Mouse (Mus musculus) thymus, postnatal 10 days (tissue): ENCODE measurements at regions not wholly inside any gene's neighbourhood (a gene's known extent, or its start where the extent isn't known, plus 50 kb on each side); places are given as distances from the start of the nearest gene placed in this dataset.

Source experiments
- DNase-seq, 2 experiments: peaks; one replicate each; pipeline ENCODE4 v3.0.0; 2021; ENCODE audit warnings: low spot score in 2 of 2

DNA sequence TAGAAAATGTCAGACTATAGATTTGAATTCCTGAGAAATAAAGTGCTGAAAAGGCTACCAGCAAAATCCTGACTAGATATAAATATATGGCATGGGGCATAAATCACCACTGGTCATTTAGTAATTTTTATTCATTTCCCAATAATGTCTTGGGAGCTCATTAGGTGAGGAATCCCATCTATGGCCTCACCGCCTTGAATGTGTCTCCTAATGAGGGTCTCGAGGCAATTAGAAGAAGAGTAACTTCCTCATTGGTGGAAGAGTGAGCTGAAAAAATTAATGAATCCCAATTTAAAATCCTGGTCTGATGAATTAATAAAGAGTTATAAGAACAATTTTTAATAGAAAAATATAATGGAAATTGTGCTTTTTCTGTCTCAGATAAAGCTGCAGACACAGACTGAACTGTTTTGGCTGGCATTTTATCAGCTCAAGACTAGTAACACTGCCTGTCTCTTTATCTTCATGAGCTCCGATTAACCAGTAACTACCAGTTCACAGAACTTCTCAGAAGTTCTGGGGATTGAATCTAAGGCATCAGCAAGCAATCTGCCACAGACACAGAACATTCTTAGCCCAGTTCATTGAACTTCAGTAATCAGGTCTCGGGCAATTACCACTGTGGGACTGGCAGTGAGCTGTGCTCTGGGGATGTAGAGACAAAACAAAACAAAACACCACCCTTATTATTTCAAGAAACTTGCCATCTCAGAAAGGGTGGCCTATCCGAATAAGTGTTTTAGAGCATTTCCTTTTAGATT is 170.7 kb downstream of the Plpp3 start:
- no peak for DNase-seq

DNA sequence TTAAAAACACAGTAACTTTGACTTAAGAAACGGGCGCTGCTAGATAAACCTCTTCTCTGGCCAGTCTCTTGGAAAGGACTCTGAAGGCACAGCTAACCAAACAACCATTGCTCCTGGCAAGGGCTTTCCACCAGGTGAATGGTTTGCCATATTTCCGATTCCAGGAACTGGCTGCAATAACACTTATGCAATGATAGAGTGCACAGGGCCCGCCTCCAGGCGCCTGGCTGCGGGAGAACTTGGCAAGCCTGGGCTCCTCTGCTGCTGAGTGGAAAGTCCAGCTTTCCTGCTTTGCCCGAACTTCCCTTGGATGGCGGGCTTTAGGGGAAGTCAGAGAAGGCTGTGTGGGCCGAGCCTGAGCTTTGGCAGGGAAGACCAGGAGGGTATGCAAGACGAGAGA is 171.6 kb downstream of the Plpp3 start:
- no peak for DNase-seq

DNA sequence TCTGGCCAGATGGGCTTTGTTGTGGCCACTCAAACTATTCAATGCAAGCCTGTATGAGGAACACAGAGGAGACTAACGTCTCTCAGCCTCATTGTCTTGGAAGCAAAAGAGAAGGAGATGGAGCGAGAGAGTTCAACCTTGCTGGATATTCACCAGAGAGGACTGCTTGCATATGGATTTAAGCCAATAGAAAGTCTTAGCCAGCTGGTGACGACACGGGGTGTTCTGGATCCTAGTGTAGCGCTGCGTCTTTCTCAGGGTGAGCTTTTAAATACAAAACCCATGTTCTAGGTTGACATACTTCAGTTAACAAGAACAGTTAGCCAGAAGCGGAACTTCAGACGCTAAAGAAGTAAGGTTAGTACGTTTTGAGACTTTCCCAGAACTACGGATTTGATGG is 174.9 kb downstream of the Plpp3 start:
- no peak for DNase-seq

GRCm38 (mm10) chr4:105335872-105336271 is 178.7 kb downstream of the Plpp3 start:
- no peak for DNase-seq

DNA sequence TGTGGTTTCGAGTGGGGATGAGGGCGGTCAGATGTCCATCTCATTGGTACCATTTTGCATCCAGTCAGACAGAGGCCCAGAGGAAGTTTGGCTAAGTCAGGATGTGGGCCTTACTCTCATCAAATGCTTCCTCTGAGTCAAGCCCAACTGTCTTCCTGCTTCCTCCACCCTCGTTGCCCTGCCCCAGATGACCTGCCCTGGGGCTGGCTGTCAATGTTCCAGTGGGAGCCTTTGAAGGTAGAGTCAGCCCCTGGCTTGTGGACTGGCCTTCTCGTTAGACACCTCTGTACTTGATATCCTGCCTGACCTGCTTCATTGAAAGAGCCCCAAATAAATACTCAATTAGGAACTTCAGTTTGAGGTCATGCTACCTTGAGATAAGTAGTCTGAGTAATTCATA is 179.4 kb downstream of the Plpp3 start:
- no peak for DNase-seq

GRCm38 (mm10) chr4:105338131-105338530 is 181.0 kb downstream of the Plpp3 start:
- DNase-seq = no peak

DNA sequence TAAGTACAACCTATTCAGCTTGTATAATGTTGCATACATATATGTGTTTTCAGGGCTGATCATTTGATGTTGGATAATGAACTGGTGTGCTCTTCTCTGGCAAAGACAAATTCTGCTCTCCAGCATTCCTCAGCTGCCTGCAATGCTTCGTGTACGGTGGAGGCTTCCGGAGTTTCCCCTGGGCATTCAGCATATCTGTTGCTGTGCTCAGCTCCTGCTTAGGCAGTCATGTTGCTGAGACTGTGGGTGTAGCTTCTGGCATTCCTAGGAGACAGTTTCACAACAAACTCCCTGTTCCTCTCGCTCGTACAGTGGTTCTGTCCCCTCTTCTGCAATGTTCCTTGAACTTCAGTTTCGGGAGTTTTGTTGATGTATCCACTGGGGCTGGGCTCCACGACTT is 181.7 kb downstream of the Plpp3 start:
- no peak for DNase-seq

DNA sequence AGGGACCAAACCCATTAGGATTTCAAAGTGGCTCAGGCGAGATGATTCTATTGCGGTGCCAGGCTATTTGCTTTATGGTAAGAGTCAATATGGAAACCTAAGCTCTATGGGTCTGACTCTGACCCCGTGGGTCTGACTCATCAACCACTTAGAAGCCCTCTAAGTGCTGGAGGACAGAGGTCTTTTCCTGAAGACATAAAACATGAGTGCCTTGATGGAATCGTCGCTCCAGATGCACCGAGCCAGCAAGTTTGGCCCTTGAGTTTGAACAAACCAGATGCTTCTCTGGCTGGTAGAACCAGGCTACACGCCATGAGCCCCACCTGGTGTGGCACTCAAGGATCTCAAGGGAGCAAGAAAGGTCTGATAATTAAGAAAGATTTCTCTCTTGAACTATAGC is 184.1 kb downstream of the Plpp3 start:
- DNase-seq = no peak

- DNase-seq = no peak
Measured at GRCm38 (mm10) chr4:105346846-105347245, 189.7 kb downstream of the Plpp3 start.

- DNase-seq = no peak
Measured at GRCm38 (mm10) chr4:105347911-105348310, 190.8 kb downstream of the Plpp3 start.

DNA sequence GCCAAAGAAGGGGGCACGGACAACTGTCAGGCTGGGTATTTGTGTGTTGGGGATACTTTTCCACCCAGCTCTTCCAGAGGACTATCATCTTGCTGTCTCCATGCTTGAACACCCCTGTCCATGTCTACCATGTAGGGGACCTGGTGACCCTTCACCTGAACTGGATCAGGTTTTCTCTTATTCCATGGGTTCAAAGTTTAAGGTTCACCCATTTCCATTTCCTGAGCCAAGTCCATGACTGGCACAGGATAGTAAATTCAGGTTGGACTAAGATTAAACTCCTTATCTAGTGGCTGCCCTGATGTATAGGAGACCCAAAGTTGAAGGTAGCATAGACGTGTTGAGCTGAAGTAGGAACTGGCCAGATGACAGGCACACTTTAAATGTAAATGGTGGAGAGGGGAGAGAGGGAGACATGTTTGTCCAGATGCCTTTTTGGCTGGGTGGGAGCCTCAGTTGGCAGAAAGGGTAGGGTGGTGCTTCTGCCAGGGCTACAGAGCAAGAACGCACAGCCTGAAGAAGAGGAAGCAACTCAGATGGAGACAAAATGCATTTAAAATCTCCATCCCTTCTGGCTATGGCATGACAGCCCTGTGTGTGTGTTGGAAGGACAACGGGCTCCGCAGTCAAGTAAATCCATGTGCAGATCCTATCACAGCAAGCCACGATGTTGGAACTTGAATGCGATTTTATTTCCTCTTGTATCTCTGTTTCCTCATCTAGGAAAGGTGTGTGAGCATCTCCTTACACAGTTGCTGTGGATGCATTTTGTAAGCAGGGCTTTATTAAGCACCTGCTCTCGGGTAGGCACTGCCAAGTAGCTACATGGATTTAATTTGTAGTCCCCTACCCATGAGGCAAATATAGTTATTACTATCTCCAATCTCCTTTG is 192.4 kb downstream of the Plpp3 start:
- DNase-seq = no peak

GRCm38 (mm10) chr4:105352342-105352741 is 195.2 kb downstream of the Plpp3 start:
- DNase-seq = no peak

GRCm38 (mm10) chr4:105352953-105353352 is 195.8 kb downstream of the Plpp3 start:
- DNase-seq = no peak

GRCm38 (mm10) chr4:105354097-105354496 is 196.9 kb downstream of the Plpp3 start:
- DNase-seq = no peak

- DNase-seq = no peak
Measured at GRCm38 (mm10) chr4:105356616-105357015, 199.5 kb downstream of the Plpp3 start.

DNA sequence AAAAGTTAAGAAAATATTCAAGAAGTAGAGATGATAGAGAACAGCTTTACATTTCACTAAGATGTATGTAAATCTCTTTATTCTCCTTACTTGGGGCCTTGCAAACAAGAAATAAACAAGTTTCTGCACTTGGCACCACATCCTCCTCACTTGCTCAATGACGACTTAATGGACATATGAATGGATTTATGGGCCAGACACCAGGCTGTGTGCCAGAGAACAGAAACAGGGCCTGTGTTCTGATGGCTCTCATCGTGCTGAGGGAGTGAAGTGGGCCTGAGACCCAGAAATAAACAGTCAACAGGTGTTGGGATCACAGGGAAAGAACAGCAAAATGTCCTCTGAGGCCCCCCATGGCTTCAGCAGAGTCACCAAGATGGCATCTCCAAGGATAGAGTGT is 201.6 kb downstream of the Plpp3 start:
- no peak for DNase-seq

GRCm38 (mm10) chr4:105364496-105364895 is 207.3 kb downstream of the Plpp3 start:
- no peak for DNase-seq

DNA sequence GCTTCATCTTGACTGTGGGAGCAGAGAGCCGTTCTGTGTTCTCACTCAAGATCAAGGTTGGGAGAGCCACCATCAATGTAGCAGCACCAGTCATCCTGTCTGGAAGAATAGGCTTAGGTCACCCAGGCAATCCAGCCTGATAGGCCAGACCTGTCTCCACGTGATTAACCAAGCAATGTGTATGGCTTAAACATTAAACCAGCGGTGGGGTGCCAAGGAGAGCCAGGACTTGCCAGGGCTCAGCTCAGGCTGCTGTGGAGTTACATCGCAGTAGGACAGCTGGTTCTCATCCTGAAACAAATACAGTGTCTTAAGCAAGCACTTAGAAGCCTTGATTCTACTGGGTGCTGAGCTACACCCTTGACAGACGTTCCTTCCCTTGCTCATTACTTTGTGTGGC is 207.9 kb downstream of the Plpp3 start:
- DNase-seq = no peak

GRCm38 (mm10) chr4:105376591-105376990 is 219.4 kb downstream of the Plpp3 start:
- DNase-seq = no peak

DNA sequence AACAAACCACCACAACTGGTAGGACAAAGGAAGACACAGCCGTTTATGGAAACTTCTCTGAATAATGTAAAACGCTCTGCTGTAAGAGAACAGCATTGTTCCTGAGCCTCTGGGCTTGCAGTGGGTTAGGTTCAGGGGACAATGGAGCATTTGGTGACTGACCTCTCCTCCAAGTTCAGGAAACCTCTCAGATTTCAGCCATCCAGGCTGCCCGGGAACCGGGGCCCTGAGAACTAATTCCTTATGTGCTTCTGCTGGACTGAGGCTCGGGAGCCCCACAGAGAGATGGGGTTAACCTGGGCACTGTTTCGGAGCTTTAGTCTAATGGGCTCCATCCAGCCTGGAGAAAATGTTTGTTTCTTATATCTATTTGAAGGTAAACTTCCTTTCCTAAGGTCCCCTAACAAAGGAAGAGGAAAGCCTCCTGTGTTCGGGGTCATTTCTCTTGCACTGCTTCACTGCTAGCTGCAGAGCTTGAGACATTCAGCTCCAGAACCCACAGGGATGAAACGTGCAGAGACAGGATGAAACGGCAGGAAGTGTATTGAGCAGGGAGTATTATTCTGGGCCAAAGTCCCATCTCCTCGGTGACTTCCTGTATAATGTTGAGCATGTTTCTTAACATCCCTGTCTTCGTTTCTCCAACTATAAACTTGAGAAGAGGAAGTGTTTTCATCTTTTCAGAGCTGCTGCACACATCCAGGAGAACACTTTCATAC is 220.5 kb downstream of the Plpp3 start:
- no peak for DNase-seq

- DNase-seq = no peak
Measured at GRCm38 (mm10) chr4:105384826-105385225, 227.7 kb downstream of the Plpp3 start.

DNA sequence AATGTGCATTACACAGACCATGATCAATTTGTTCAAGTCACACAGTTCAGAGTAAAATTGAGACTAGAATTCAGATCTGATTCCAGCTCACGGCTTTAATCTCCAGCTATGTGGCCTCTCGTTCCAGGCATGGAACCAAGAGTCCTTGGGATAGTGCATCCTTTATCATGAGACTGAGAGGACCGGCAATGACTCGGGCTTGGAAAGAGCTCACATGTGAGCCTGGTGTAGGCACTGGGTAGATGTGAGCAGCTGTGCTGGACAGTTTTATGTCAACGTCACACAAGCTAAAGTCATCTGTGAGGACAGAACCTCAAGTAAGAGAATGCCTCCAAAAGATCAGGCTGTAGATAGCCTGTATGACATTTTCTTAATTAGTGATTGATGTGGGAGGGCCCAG is 228.3 kb downstream of the Plpp3 start:
- no peak for DNase-seq
